Mouse (Mus musculus) heart, adult 2 months (tissue): ENCODE data around the gene Mob2. TPM values are rescaled to one million over a fixed set of nuclear protein-coding genes. Genes with fewer than 3 reads are reported as not detected.

Source experiments
- DNase-seq, 2 experiments: peaks; one replicate each; pipeline ENCODE4 v3.0.0; 2021
- H3K27ac ChIP-seq: fragments of 200-600 bp; 2 replicates; pipeline ENCODE4 v1.8.1; 2022
- H3K27me3 ChIP-seq: fragments of 200-500 bp; 2 replicates; pipeline ENCODE4 v1.6.1; 2012; ENCODE audit warnings: mild to moderate bottlenecking, low read length, inconsistent platforms, mixed read lengths; ENCODE audit not compliant: control insufficient read depth, insufficient read depth
- H3K36me3 ChIP-seq: fragments of 200-500 bp; 2 replicates; pipeline ENCODE4 v1.6.1; 2012; ENCODE audit warnings: low read length, inconsistent platforms; ENCODE audit not compliant: control insufficient read depth, insufficient read depth
- H3K4me1 ChIP-seq: fragments of 200-500 bp; 2 replicates; pipeline ENCODE4 v1.6.1; 2011; ENCODE audit warnings: low read length; ENCODE audit not compliant: control insufficient read depth, insufficient read depth
- H3K4me3 ChIP-seq: fragments of 200-600 bp; 2 replicates; pipeline ENCODE4 v1.8.1; 2022
- H3K79me2 ChIP-seq: fragments of 200-500 bp; replicated peaks from 2 replicates; pipeline ENCODE4 v1.6.1; 2012; ENCODE audit warnings: mild to moderate bottlenecking, inconsistent platforms, low read length, moderate library complexity, mixed read lengths; ENCODE audit not compliant: control insufficient read depth, insufficient read depth
- H3K9ac ChIP-seq: fragments of 200-500 bp; 2 replicates; pipeline ENCODE4 v1.6.1; 2012; ENCODE audit warnings: low read depth, mild to moderate bottlenecking, control low read depth, inconsistent platforms, low read length, mixed read lengths
- CTCF ChIP-seq: fragments of 200-600 bp; IDR thresholded peaks from 2 replicates; pipeline ENCODE4 v1.8.1; 2022; ENCODE audit warnings: antibody characterized with exemption, mild to moderate bottlenecking, moderate library complexity
- EP300 ChIP-seq: fragments of 200-500 bp; IDR thresholded peaks from 2 replicates; pipeline ENCODE4 v1.6.1; 2011; ENCODE audit warnings: low read depth, low read length, control low read depth; ENCODE audit not compliant: insufficient read depth
- POLR2A ChIP-seq: fragments of 200-500 bp; IDR thresholded peaks from 2 replicates; pipeline ENCODE4 v1.6.1; 2011; ENCODE audit warnings: mild to moderate bottlenecking, low read depth, low read length, control low read depth; ENCODE audit not compliant: insufficient read depth
- WGBS: fragments of 180-500 bp; shearing (Covaris S2); methylation state at CpG from one replicate; pipeline ENCODE4 v1.1.7; 2018; 5-methylcytosine and 5-hydroxymethylcytosine counted together
- intact Hi-C: fragments of 180-260 bp; cut with DNase I; formaldehyde crosslinking; loops from one replicate; pipeline ENCODE4 v1.15.1; 2025
- polyA plus RNA-seq: library from polyadenylated mRNA; depleted of rRNA; stranded (reverse); fragments of >200 nt; gene quantifications from 2 replicates; pipeline ENCODE4 v1.2.3, GENCODE M21; 2012
- total RNA-seq, 2 experiments: library from RNA; stranded (reverse); gene quantifications; 2 replicates each; pipeline ENCODE4 v1.2.3; 2021

The Mob2 gene
- total and polyA plus RNA-seq, 3 experiments: 41.9 to 44.8 (median 44.5) TPM

GRCm38 (mm10) chr7:142088886-142089285 is 28.0 kb upstream of the Mob2 start:
- no peak overlapping the region for H3K9ac ChIP-seq
- no peaks in the 10 kb centered on the region for H3K27me3 ChIP-seq
- H3K27ac ChIP-seq: no peak overlapping the region
- no peak for DNase-seq
- intact Hi-C loops: loop anchor here (10.0 kb wide), 1 partner anchor 56 kb away; the partner anchor contains the start of gene Gm45337
- H3K4me1 ChIP-seq: peaks cover 32% of the 10 kb centered on the region
- H3K36me3 ChIP-seq: peaks cover 9% of the 10 kb centered on the region
- WGBS: 52% methylated on average over 5 of the region's 5 CpGs
- no peak for TF ChIP-seq CTCF
- no peak for TF ChIP-seq POLR2A
- TF ChIP-seq EP300: no peak
- H3K79me2 ChIP-seq: no peaks in the 10 kb centered on the region
- H3K4me3 ChIP-seq: no peak overlapping the region

- Histone ChIP-seq H3K4me3 (no peak overlapping the region), H3K79me2 (no peaks in the 10 kb centered on the region), H3K27ac (no peak overlapping the region), H3K9ac (no peak overlapping the region), H3K27me3 (no peaks in the 10 kb centered on the region), H3K36me3 (peaks cover 13% of the 10 kb centered on the region), H3K4me1 (peaks cover 19% of the 10 kb centered on the region)
- intact Hi-C loops: loop anchor here (10.0 kb wide), 1 partner anchor 58 kb away; the partner anchor contains the start of gene Gm45337
- no peak for DNase-seq
- no peak for TF ChIP-seq CTCF
- TF ChIP-seq EP300: no peak
- no peak for TF ChIP-seq POLR2A
- WGBS: 91% methylated on average over 1 of the region's 1 CpGs
These were observed 26.3 kb upstream of the Mob2 start for GRCm38 (mm10) chr7:142087069-142087652.

- 66% methylated on average over 4 of the region's 4 CpGs for WGBS
- no peak for DNase-seq
- Histone ChIP-seq H3K27ac (no peak overlapping the region; the same call in 1 of the 2 replicates), H3K36me3 (peaks cover 13% of the 10 kb centered on the region), H3K9ac (no peak overlapping the region), H3K79me2 (no peaks in the 10 kb centered on the region), H3K4me1 (peaks cover 16% of the 10 kb centered on the region), H3K4me3 (no peak overlapping the region), H3K27me3 (no peaks in the 10 kb centered on the region)
- no peak for TF ChIP-seq CTCF
- TF ChIP-seq EP300: no peak
- TF ChIP-seq POLR2A: no peak
- intact Hi-C loops: loop anchor here (10.0 kb wide), 1 partner anchor 58 kb away; the partner anchor contains the start of gene Gm45337
These were observed 25.5 kb upstream of the Mob2 start for GRCm38 (mm10) chr7:142086159-142086905.

- peaks cover 14% of the 10 kb centered on the region for H3K4me1 ChIP-seq
- no peaks in the 10 kb centered on the region for H3K79me2 ChIP-seq
- 41% methylated on average over 3 of the region's 3 CpGs for WGBS
- peak overlapping the region; percentile 88 for H3K27ac ChIP-seq
- 0 out of 2 replicates have a peak overlapping the region, but pooled peaks have one; percentile 10 for H3K9ac ChIP-seq
- no peaks in the 10 kb centered on the region for H3K27me3 ChIP-seq
- intact Hi-C loops: loop anchor here (10.0 kb wide), 1 partner anchor 60 kb away; the partner anchor contains the start of gene Gm45337
- peak; percentile 83 to 88 for DNase-seq
- no peak overlapping the region for H3K4me3 ChIP-seq
- TF ChIP-seq EP300 (no peak), CTCF (no peak), POLR2A (no peak)
- peaks cover 13% of the 10 kb centered on the region for H3K36me3 ChIP-seq
These were observed 24.0 kb upstream of the Mob2 start for GRCm38 (mm10) chr7:142084820-142085219.

DNA sequence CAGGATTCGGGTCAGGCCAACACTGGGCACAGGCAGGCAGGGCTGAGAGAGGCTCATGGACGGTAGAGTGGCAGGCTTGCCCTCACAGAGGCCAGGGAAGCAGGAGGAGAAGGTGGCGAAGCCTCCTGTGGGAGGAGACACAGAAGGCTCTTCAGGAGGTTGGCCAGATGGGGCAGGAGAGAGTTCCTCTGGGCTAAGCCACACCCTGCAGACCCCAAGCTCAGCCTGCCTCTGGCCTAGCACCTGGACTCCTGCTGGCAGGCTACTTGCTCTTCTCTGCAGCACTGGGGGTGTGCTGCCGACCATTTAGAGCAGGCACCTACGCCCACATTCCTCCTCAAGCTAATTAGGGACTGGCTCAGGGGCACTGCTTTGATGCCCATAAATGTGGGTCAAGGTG is 23.5 kb upstream of the Mob2 start:
- H3K4me1 ChIP-seq: peaks cover 12% of the 10 kb centered on the region
- no peaks in the 10 kb centered on the region for H3K27me3 ChIP-seq
- TF ChIP-seq POLR2A: no peak
- no peak for TF ChIP-seq EP300
- TF ChIP-seq CTCF: peak; percentile 40
- H3K79me2 ChIP-seq: no peaks in the 10 kb centered on the region
- 38% methylated on average over 5 of the region's 5 CpGs for WGBS
- peaks cover 13% of the 10 kb centered on the region for H3K36me3 ChIP-seq
- peak overlapping the region; percentile 88 for H3K27ac ChIP-seq
- DNase-seq: no peak
- intact Hi-C loops: loop anchor here (10.0 kb wide), 1 partner anchor 60 kb away; the partner anchor contains the start of gene Gm45337
- H3K9ac ChIP-seq: peak overlapping the region; percentile 22; the same call in 1 of the 2 replicates
- no peak overlapping the region for H3K4me3 ChIP-seq
